Mouse (Mus musculus) heart, embryonic 13.5 days (tissue): ENCODE results near the gene Dpy30. TPM values are rescaled to one million over a fixed set of nuclear protein-coding genes. Genes with fewer than 3 reads are reported as not detected.

Experiments
- polyA plus RNA-seq: library from polyadenylated mRNA; unstranded; fragments of >200 nt; fragmentation: Nextera tagmentation; extraction: Ambion mirVana; gene quantifications from 2 replicates; pipeline ENCODE4 v1.2.1, GENCODE M21; 2015

Dpy30 gene
- polyA plus RNA-seq, 1 experiment from 2014 or later = 177 TPM

Other genes starting within 250 kb of the Dpy30 start
- gene Memo1, start 28.4 kb downstream of the Dpy30 start, polyA plus RNA-seq = 62.5 and 71.5 TPM in 2 replicates
- 7.3 and 8.5 TPM in 2 replicates for gene Spast, start 15.0 kb upstream of the Dpy30 start, polyA plus RNA-seq
- gene Slc30a6, start 71.7 kb upstream of the Dpy30 start, polyA plus RNA-seq = 24.5 and 28.4 TPM in 2 replicates
- gene Nlrc4, start 135.2 kb upstream of the Dpy30 start, polyA plus RNA-seq = 0.15 and 0.23 TPM in 2 replicates
- 48.7 and 50.9 TPM in 2 replicates for gene Yipf4, start 165.5 kb upstream of the Dpy30 start, polyA plus RNA-seq
- gene Birc6, start 204.4 kb upstream of the Dpy30 start, polyA plus RNA-seq = 51.9 and 58.8 TPM in 2 replicates